Mouse (Mus musculus) heart, adult 9 months (tissue): ENCODE measurements around the gene Fabp1.

Experiments
- DNase-seq, 2 experiments: peaks; one replicate each; pipeline ENCODE4 v3.0.0; 2022; ENCODE audit warnings: low spot score in 2 of 2

Gene Fabp1

GRCm38 (mm10) chr6:71211917-71212316 lies 12.3 kb downstream of the Fabp1 start:
- peak; percentile 10 to 26 for DNase-seq

- no peak for DNase-seq
Observed at GRCm38 (mm10) chr6:71212471-71212870, 12.8 kb downstream of the Fabp1 start.

GRCm38 (mm10) chr6:71221501-71221900 lies 21.9 kb downstream of the Fabp1 start:
- DNase-seq, result no peak

GRCm38 (mm10) chr6:71224184-71224943 lies 24.7 kb downstream of the Fabp1 start:
- no peak for DNase-seq

GRCm38 (mm10) chr6:71226544-71226943 lies 26.9 kb downstream of the Fabp1 start:
- no peak for DNase-seq

- DNase-seq, result peak in 1 of 2 experiments; percentile 29
Observed at GRCm38 (mm10) chr6:71227157-71227770, 27.6 kb downstream of the Fabp1 start.

GRCm38 (mm10) chr6:71235121-71235520 lies 35.5 kb downstream of the Fabp1 start:
- DNase-seq, result no peak

- DNase-seq, result no peak
Observed at GRCm38 (mm10) chr6:71235944-71236343, 36.3 kb downstream of the Fabp1 start.

- DNase-seq, result no peak
Observed at GRCm38 (mm10) chr6:71236506-71236905, 36.9 kb downstream of the Fabp1 start.

- no peak for DNase-seq
Observed at GRCm38 (mm10) chr6:71237031-71237431, 37.4 kb downstream of the Fabp1 start.

GRCm38 (mm10) chr6:71239069-71239750 lies 39.6 kb downstream of the Fabp1 start:
- DNase-seq, result no peak

GRCm38 (mm10) chr6:71240831-71241230 lies 41.2 kb downstream of the Fabp1 start:
- DNase-seq, result no peak

GRCm38 (mm10) chr6:71242811-71243210 lies 43.2 kb downstream of the Fabp1 start:
- no peak for DNase-seq

- DNase-seq, result no peak
Observed at GRCm38 (mm10) chr6:71243258-71243657, 43.6 kb downstream of the Fabp1 start.

GRCm38 (mm10) chr6:71248420-71248819 lies 48.8 kb downstream of the Fabp1 start:
- DNase-seq, result no peak

- DNase-seq, result peak in 1 of 2 experiments; percentile 20
Observed at GRCm38 (mm10) chr6:71249615-71250014, 50.0 kb downstream of the Fabp1 start.

GRCm38 (mm10) chr6:71250951-71251350 lies 51.3 kb downstream of the Fabp1 start:
- DNase-seq, result no peak

GRCm38 (mm10) chr6:71254456-71254855 lies 54.8 kb downstream of the Fabp1 start:
- DNase-seq, result no peak
